Mouse (Mus musculus): ENCODE data around the gene Dync1i1.

DNA sequence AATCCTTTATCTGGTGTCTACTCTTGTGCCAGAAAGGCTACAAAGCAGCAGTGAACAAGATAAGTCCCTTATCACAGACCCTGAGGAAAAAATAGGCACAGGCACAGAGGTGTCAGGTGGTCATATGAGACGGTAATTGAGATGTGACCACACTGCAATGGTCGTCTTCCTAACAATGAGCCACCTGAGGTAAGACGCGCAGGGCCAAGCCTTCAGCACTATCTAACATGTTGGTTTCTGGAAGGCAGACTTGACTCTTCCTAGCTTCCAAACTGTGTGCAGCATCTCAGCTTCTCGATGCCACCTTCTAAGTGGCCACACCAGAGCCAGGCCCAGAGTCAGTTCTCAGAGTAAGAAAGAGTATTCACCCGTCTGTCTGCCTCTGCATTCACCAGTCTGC, 341.8 kb downstream of the Dync1i1 start:
- TF ChIP-seq POLR2A (IDR thresholded peaks at IDR 0.05; ENCODE audit: borderline replicate concordance, low read depth, low read length) (no peak), CTCF (IDR thresholded peaks at IDR 0.05; ENCODE audit: low read depth, low read length) (no peak)

Data from bone marrow macrophage, adult 2 months (primary cell).